Mouse (Mus musculus): ENCODE measurements around the gene 5430427O19Rik. TPM values are rescaled to one million over a fixed set of nuclear protein-coding genes. Genes with fewer than 3 reads are reported as not detected.

Gene 5430427O19Rik
- polyA plus RNA-seq, 1 experiment from 2014 or later = 0.04 TPM

GRCm38 (mm10) chrX:85879198-85879977, 9.2 kb downstream of the 5430427O19Rik start:
- Histone ChIP-seq H3K4me1 (no peaks in the 10 kb centered on the region), H3K9me3 (replicated peaks) (no peaks in the 10 kb centered on the region), H3K4me2 (no peak overlapping the region), H3K27me3 (no peaks in the 10 kb centered on the region), H3K36me3 (ENCODE audit: poor library complexity, severe bottlenecking) (no peaks in the 10 kb centered on the region), H3K9ac (no peak overlapping the region), H3K27ac (no peak overlapping the region), H3K4me3 (no peak overlapping the region)
- no peak for ATAC-seq
- 65% methylated on average over 7 of the region's 7 CpGs for WGBS

- Histone ChIP-seq H3K36me3 (ENCODE audit: poor library complexity, severe bottlenecking) (no peaks in the 10 kb centered on the region), H3K9me3 (replicated peaks) (no peaks in the 10 kb centered on the region), H3K4me3 (no peak overlapping the region), H3K4me2 (no peak overlapping the region), H3K9ac (no peak overlapping the region), H3K27ac (no peak overlapping the region), H3K4me1 (no peaks in the 10 kb centered on the region), H3K27me3 (no peaks in the 10 kb centered on the region)
- no peak for ATAC-seq
- WGBS = 52% methylated on average over 5 of the region's 5 CpGs
Measured at GRCm38 (mm10) chrX:85886651-85887050, 16.5 kb downstream of the 5430427O19Rik start.

- Histone ChIP-seq H3K4me3 (no peak overlapping the region), H3K4me2 (no peak overlapping the region), H3K27me3 (no peaks in the 10 kb centered on the region), H3K27ac (no peak overlapping the region), H3K9ac (no peak overlapping the region), H3K4me1 (no peaks in the 10 kb centered on the region), H3K36me3 (ENCODE audit: poor library complexity, severe bottlenecking) (no peaks in the 10 kb centered on the region), H3K9me3 (replicated peaks) (no peaks in the 10 kb centered on the region)
- ATAC-seq = no peak
- 78% methylated on average over 1 of the region's 1 CpGs for WGBS
Measured at GRCm38 (mm10) chrX:85901195-85901594, 31.0 kb downstream of the 5430427O19Rik start.

GRCm38 (mm10) chrX:85919034-85919433, 48.9 kb downstream of the 5430427O19Rik start:
- WGBS = 44% methylated on average over 3 of the region's 3 CpGs
- Histone ChIP-seq H3K4me1 (no peaks in the 10 kb centered on the region), H3K4me2 (no peak overlapping the region), H3K27ac (no peak overlapping the region), H3K27me3 (no peaks in the 10 kb centered on the region), H3K36me3 (ENCODE audit: poor library complexity, severe bottlenecking) (no peaks in the 10 kb centered on the region), H3K9ac (no peak overlapping the region), H3K9me3 (replicated peaks) (no peaks in the 10 kb centered on the region), H3K4me3 (no peak overlapping the region)
- no peak for ATAC-seq

GRCm38 (mm10) chrX:85932991-85933390, 62.8 kb downstream of the 5430427O19Rik start:
- 10% methylated on average over 2 of the region's 2 CpGs for WGBS
- Histone ChIP-seq H3K9me3 (replicated peaks) (no peaks in the 10 kb centered on the region), H3K27me3 (no peaks in the 10 kb centered on the region), H3K9ac (no peak overlapping the region), H3K36me3 (ENCODE audit: poor library complexity, severe bottlenecking) (no peaks in the 10 kb centered on the region), H3K4me2 (no peak overlapping the region), H3K4me1 (no peaks in the 10 kb centered on the region), H3K4me3 (no peak overlapping the region), H3K27ac (no peak overlapping the region)
- ATAC-seq = no peak

Other genes starting within 250 kb of the 5430427O19Rik start
- 5.3 and 6.4 TPM in 2 replicates for gene Gk, start 93.5 kb upstream of the 5430427O19Rik start, polyA plus RNA-seq (2015; fragmentation: Nextera tagmentation; extraction: Ambion mirVana)
- gene Samt3, start 173.8 kb downstream of the 5430427O19Rik start, polyA plus RNA-seq (2015; fragmentation: Nextera tagmentation; extraction: Ambion mirVana) = not detected in 2 replicates